In genomic region chr17:15091739-15092138, GRCm38 (mm10) we compare ENCODE assay signal across 21 mouse cellular contexts. TPM values are rescaled to one million over a fixed set of nuclear protein-coding genes. Genes with fewer than 3 reads are reported as not detected.
DNase-seq lines count a peak whose midpoint lies in the region; ATAC-seq and TF ChIP-seq lines count a peak whose summit lies in the region.
"Had no signal": no experiment of that assay in that cellular context is flagged by ENCODE, and none has a peak within 500 bp of the region (broad histone marks: within the 10 kb centered on the region; RNA-seq: fewer than 3 reads in every experiment).

No protein-coding gene starts in this region.

- peak; percentile 11 for DNase-seq in forebrain, embryonic 11.5 days (ENCODE audit: low spot score)
- no peak for DNase-seq in forebrain, postnatal 0 days
- peak; percentile 69 for DNase-seq in 416B (ENCODE audit: low read depth)
- DNase-seq in ES-CJ7 (ENCODE audit: low read depth, low spot score): peak; percentile 23
- DNase-seq in left cerebral cortex, postnatal 4 days: no peak
- DNase-seq: adrenal gland, adult 2 months; adrenal gland, postnatal 10 days; adrenal gland, postnatal 25 days; cerebellum, adult 11 months; cerebellum, adult 18-20 months; cerebellum, adult 8-10 months; cerebellum, adult 9-11 months; cerebellum, postnatal 14 days; cerebellum, postnatal 36 days; embryo, embryonic 11 days had no signal

- no peaks in the 10 kb centered on the region for H3K36me3 ChIP-seq in forebrain, embryonic 11.5 days (ENCODE audit: control insufficient read depth, insufficient read depth, low read length)
- H3K36me3 ChIP-seq in forebrain, postnatal 0 days (ENCODE audit: insufficient read depth): no peaks in the 10 kb centered on the region
- H3K36me3 ChIP-seq: embryonic facial prominence, embryonic 13.5 days; embryonic facial prominence, embryonic 15.5 days; forebrain, embryonic 10.5 days; forebrain, embryonic 15.5 days had no signal

- no peaks in the 10 kb centered on the region for H3K9me3 ChIP-seq in forebrain, embryonic 11.5 days (ENCODE audit: control insufficient read depth, low read length)
- H3K9me3 ChIP-seq in forebrain, postnatal 0 days (ENCODE audit: low read length): no peaks in the 10 kb centered on the region
- H3K9me3 ChIP-seq: embryonic facial prominence, embryonic 13.5 days; embryonic facial prominence, embryonic 15.5 days; forebrain, embryonic 10.5 days; forebrain, embryonic 13.5 days; forebrain, embryonic 15.5 days had no signal

- ATAC-seq in forebrain, embryonic 11.5 days (replicated peaks; ENCODE audit: low FRiP score): no peak
- ATAC-seq in forebrain, postnatal 0 days: no peak
- ATAC-seq: forebrain, embryonic 13.5 days; forebrain, embryonic 15.5 days had no signal

- H3K4me1 ChIP-seq in forebrain, embryonic 11.5 days (replicated peaks; ENCODE audit: control insufficient read depth, insufficient read depth, low read length): peaks cover 11% of the 10 kb centered on the region; the same call in 1 of the 2 replicates
- no peaks in the 10 kb centered on the region for H3K4me1 ChIP-seq in forebrain, postnatal 0 days (ENCODE audit: insufficient read depth)

- no peak overlapping the region for H3K4me3 ChIP-seq in forebrain, embryonic 11.5 days (ENCODE audit: low read depth, low read length)
- no peak overlapping the region for H3K4me3 ChIP-seq in forebrain, postnatal 0 days (ENCODE audit: low read depth, low read length)
- H3K4me3 ChIP-seq: embryonic facial prominence, embryonic 13.5 days; embryonic facial prominence, embryonic 15.5 days; erythroblast, embryonic 14.5 days; forebrain, embryonic 10.5 days; forebrain, embryonic 13.5 days; forebrain, embryonic 15.5 days had no signal

- no peak overlapping the region for H3K9ac ChIP-seq in forebrain, embryonic 11.5 days (ENCODE audit: low read length)
- H3K9ac ChIP-seq in forebrain, postnatal 0 days: no peak overlapping the region
- H3K9ac ChIP-seq: embryonic facial prominence, embryonic 13.5 days; embryonic facial prominence, embryonic 15.5 days; forebrain, embryonic 13.5 days; forebrain, embryonic 15.5 days had no signal

- WGBS in forebrain, embryonic 11.5 days: 87% methylated on average over 3 of the region's 3 CpGs
- 80% methylated on average over 3 of the region's 3 CpGs for WGBS in forebrain, postnatal 0 days

- no peak overlapping the region for H3K4me2 ChIP-seq in forebrain, embryonic 11.5 days (ENCODE audit: low read depth, low read length, severe bottlenecking)
- H3K4me2 ChIP-seq in forebrain, postnatal 0 days (ENCODE audit: low read depth): no peak overlapping the region
- H3K4me2 ChIP-seq: embryonic facial prominence, embryonic 13.5 days; embryonic facial prominence, embryonic 15.5 days; forebrain, embryonic 13.5 days; forebrain, embryonic 15.5 days had no signal

- H3K27me3 ChIP-seq in forebrain, embryonic 11.5 days (ENCODE audit: control insufficient read depth, insufficient read depth, low read length): no peaks in the 10 kb centered on the region
- H3K27me3 ChIP-seq in forebrain, postnatal 0 days (ENCODE audit: insufficient read depth, low read length): no peaks in the 10 kb centered on the region
- H3K27me3 ChIP-seq: embryonic facial prominence, embryonic 13.5 days; embryonic facial prominence, embryonic 15.5 days; forebrain, embryonic 13.5 days; forebrain, embryonic 15.5 days had no signal

- no peak for TF ChIP-seq CTCF in forebrain, postnatal 0 days (IDR thresholded peaks at IDR 0.05; ENCODE audit: low read depth)

- H3K27ac ChIP-seq in forebrain, embryonic 11.5 days (ENCODE audit: low read depth, low read length): no peak overlapping the region
- no peak overlapping the region for H3K27ac ChIP-seq in forebrain, postnatal 0 days (ENCODE audit: low read depth, low read length)
- H3K27ac ChIP-seq: embryonic facial prominence, embryonic 13.5 days; embryonic facial prominence, embryonic 15.5 days; forebrain, embryonic 10.5 days; forebrain, embryonic 13.5 days; forebrain, embryonic 15.5 days had no signal

- intact Hi-C loops in left cerebral cortex, postnatal 4 days (cut with DNase I): no loop called here

RNA-seq across cellular contexts. Expression of gene Gm3448, which starts 50.4 kb away (rescaled TPM):
- polyA plus RNA-seq in forebrain, embryonic 11.5 days (2014; fragmentation: Nextera tagmentation; extraction: Ambion mirVana): 4.2 and 4.6 TPM in 2 replicates
- 6.2 TPM in 2 replicates for total RNA-seq in forebrain, postnatal 0 days (2014; rRNA removed)
- polyA plus RNA-seq in forebrain, postnatal 0 days (2015; fragmentation: Nextera tagmentation; extraction: Ambion mirVana): 1.9 and 2.2 TPM in 2 replicates
- total RNA-seq in left cerebral cortex, postnatal 4 days (2021): 1 to 10 TPM; 6.6 to 7.7 TPM

RNA-seq across cellular contexts. Expression of gene Tcte3, which starts 50.5 kb away (rescaled TPM):
- not detected in 2 replicates for polyA plus RNA-seq in forebrain, embryonic 11.5 days (2014; fragmentation: Nextera tagmentation; extraction: Ambion mirVana)
- total RNA-seq in forebrain, postnatal 0 days (2014; rRNA removed): not detected in 2 replicates
- polyA plus RNA-seq in forebrain, postnatal 0 days (2015; fragmentation: Nextera tagmentation; extraction: Ambion mirVana): 1.2 TPM in 1 of 2 replicates, not detected in the other
- total RNA-seq in left cerebral cortex, postnatal 4 days (2021): 1 to 10 TPM in 1 of 2 experiments, under 1 TPM in 1; 0.79 to 3.2 TPM
- polyA plus RNA-seq: adrenal gland, adult 2 months; embryonic facial prominence, embryonic 13.5 days; embryonic facial prominence, embryonic 15.5 days; forebrain, embryonic 15.5 days had no signal

RNA-seq across cellular contexts. Expression of gene Ermard, which starts 50.7 kb away (rescaled TPM):
- 98.2 and 107 TPM in 2 replicates for polyA plus RNA-seq in forebrain, embryonic 11.5 days (2014; fragmentation: Nextera tagmentation; extraction: Ambion mirVana)
- total RNA-seq in forebrain, postnatal 0 days (2014; rRNA removed): 37.5 and 39.8 TPM in 2 replicates
- 30.5 and 48.3 TPM in 2 replicates for polyA plus RNA-seq in forebrain, postnatal 0 days (2015; fragmentation: Nextera tagmentation; extraction: Ambion mirVana)
- 10 to 100 TPM; 56.5 to 58.0 TPM for total RNA-seq in left cerebral cortex, postnatal 4 days (2021)

Comparison
In these comparisons a context has a peak if more than half of its experiments do, and no peak if none do; other contexts are left out.
1. DNase-seq: peak in forebrain, embryonic 11.5 days (single experiment), 416B (single experiment) and ES-CJ7 (single experiment); none in forebrain, postnatal 0 days (single experiment) and left cerebral cortex, postnatal 4 days (single experiment).